In the genomic region with DNA sequence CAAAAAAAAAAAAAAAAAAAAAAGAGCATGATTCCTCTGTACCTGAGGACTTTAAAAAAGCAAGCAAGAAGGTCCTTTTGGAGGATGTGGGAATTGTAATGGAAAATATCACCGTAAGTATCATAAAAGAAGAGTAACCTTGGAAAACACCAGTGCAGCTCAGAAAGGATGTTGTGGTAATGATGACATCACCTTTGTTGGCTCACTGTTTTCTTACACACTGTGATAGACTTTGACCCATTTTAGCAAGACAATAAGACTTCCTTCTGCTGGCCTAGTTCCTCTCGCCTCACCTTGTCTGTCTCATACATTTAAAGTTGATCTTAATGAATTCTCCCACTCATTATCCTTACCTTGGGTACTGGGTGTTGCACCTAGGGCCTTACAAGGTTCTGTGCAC, we compare ENCODE assay signal across 31 mouse cellular contexts. TPM values are rescaled to one million over a fixed set of nuclear protein-coding genes. Genes with fewer than 3 reads are reported as not detected.
DNase-seq lines count a peak whose midpoint lies in the region; ATAC-seq and TF ChIP-seq lines count a peak whose summit lies in the region.
"Had no signal": no experiment of that assay in that cellular context is flagged by ENCODE, and none has a peak within 500 bp of the region (broad histone marks: within the 10 kb centered on the region; RNA-seq: fewer than 3 reads in every experiment).

No protein-coding gene starts in this region.

- 83% methylated on average over 2 of the region's 2 CpGs for WGBS in liver, adult 2 months
- WGBS in kidney, embryonic 15.5 days: 87% methylated on average over 2 of the region's 2 CpGs
- WGBS in heart, embryonic 12.5 days: 68% methylated on average over 2 of the region's 2 CpGs

- no peaks in the 10 kb centered on the region for H3K9me3 ChIP-seq in kidney, embryonic 15.5 days (replicated peaks)
- peaks cover 16% of the 10 kb centered on the region for H3K9me3 ChIP-seq in heart, embryonic 12.5 days (replicated peaks)
- H3K9me3 ChIP-seq: forebrain, embryonic 13.5 days; hindbrain, embryonic 15.5 days; intestine, embryonic 15.5 days; liver, embryonic 13.5 days; midbrain, embryonic 12.5 days had no signal

- no peak overlapping the region for H3K4me3 ChIP-seq in liver, adult 2 months (ENCODE audit: insufficient read depth, low read depth, low read length)
- H3K4me3 ChIP-seq in kidney, embryonic 15.5 days (replicated peaks): no peak overlapping the region
- H3K4me3 ChIP-seq in heart, embryonic 12.5 days: no peak overlapping the region
- H3K4me3 ChIP-seq: forebrain, embryonic 13.5 days; heart, embryonic 10.5 days; hindbrain, embryonic 15.5 days; intestine, embryonic 15.5 days; layer of hippocampus, adult 2 months; limb, embryonic 13.5 days; liver, embryonic 13.5 days; megakaryocyte, embryonic 14.5 days; midbrain, embryonic 12.5 days had no signal

- no peak for TF ChIP-seq CTCF in liver, adult 2 months (IDR thresholded peaks at IDR 0.05; ENCODE audit: low read depth, low read length)

- no peaks in the 10 kb centered on the region for H3K79me2 ChIP-seq in liver, adult 2 months (ENCODE audit: control insufficient read depth, insufficient read depth, low read length)

- H3K4me1 ChIP-seq in liver, adult 2 months (ENCODE audit: control insufficient read depth, insufficient read depth, low read length): no peaks in the 10 kb centered on the region
- no peaks in the 10 kb centered on the region for H3K4me1 ChIP-seq in kidney, embryonic 15.5 days
- H3K4me1 ChIP-seq in heart, embryonic 12.5 days (replicated peaks): no peaks in the 10 kb centered on the region
- H3K4me1 ChIP-seq: intestine, embryonic 15.5 days; limb, embryonic 13.5 days; liver, embryonic 13.5 days; megakaryocyte, embryonic 14.5 days; midbrain, embryonic 12.5 days had no signal

- no peak overlapping the region for H3K4me2 ChIP-seq in kidney, embryonic 15.5 days
- no peak overlapping the region for H3K4me2 ChIP-seq in heart, embryonic 12.5 days
- H3K4me2 ChIP-seq: forebrain, embryonic 13.5 days; hindbrain, embryonic 15.5 days; intestine, embryonic 15.5 days; limb, embryonic 13.5 days; liver, embryonic 13.5 days; midbrain, embryonic 12.5 days had no signal

- no peak for ATAC-seq in kidney, embryonic 15.5 days (replicated peaks; ENCODE audit: low FRiP score)
- ATAC-seq in heart, embryonic 12.5 days (ENCODE audit: insufficient number of reproducible peaks, low FRiP score): no peak
- ATAC-seq: forebrain, embryonic 13.5 days; intestine, embryonic 15.5 days; lung, postnatal 0 days had no signal

- peak; percentile 2 for DNase-seq in liver, adult 2 months (ENCODE audit: extremely low read depth, low read depth, low spot score)
- no peak for DNase-seq in liver
- peak; percentile 55 for DNase-seq in CD4-positive, CD25-positive, alpha-beta regulatory T cell, adult 2 months (ENCODE audit: low read depth, low spot score)
- DNase-seq in ZHBTc4 (ENCODE audit: low read depth, low spot score): peak; percentile 33
- DNase-seq in naive thymus-derived CD4-positive, alpha-beta T cell, adult 2 months (ENCODE audit: low read depth): peak; percentile 44
- no peak for DNase-seq in kidney, postnatal 10 days
- DNase-seq: adrenal gland, postnatal 10 days; cerebellum, adult 8-10 months; cerebellum, postnatal 25 days; gastrocnemius, postnatal 14 days; kidney, adult 8-10 months; kidney, postnatal 36 days; liver, embryonic 13.5 days; lung, adult 18-20 months; lung, postnatal 4 days; retina, postnatal 1 day; right cerebral cortex, postnatal 14 days; thymus, postnatal 25 days had no signal

- TF ChIP-seq POLR2A in liver, adult 2 months (IDR thresholded peaks at IDR 0.05; ENCODE audit: extremely low read depth, insufficient read depth, low read length): no peak

- no peaks in the 10 kb centered on the region for H3K27me3 ChIP-seq in liver, adult 2 months (ENCODE audit: control insufficient read depth, insufficient read depth, low read length)
- H3K27me3 ChIP-seq in kidney, embryonic 15.5 days: no peaks in the 10 kb centered on the region
- no peaks in the 10 kb centered on the region for H3K27me3 ChIP-seq in heart, embryonic 12.5 days (replicated peaks)
- H3K27me3 ChIP-seq: forebrain, embryonic 13.5 days; hindbrain, embryonic 15.5 days; intestine, embryonic 15.5 days; limb, embryonic 13.5 days; liver, embryonic 13.5 days; megakaryocyte, embryonic 14.5 days; midbrain, embryonic 12.5 days had no signal

- no peaks in the 10 kb centered on the region for H3K36me3 ChIP-seq in liver, adult 2 months (ENCODE audit: control insufficient read depth, insufficient read depth, low read length)
- no peaks in the 10 kb centered on the region for H3K36me3 ChIP-seq in kidney, embryonic 15.5 days
- H3K36me3 ChIP-seq in heart, embryonic 12.5 days: peaks cover 3% of the 10 kb centered on the region
- H3K36me3 ChIP-seq: hindbrain, embryonic 15.5 days; intestine, embryonic 15.5 days; liver, embryonic 13.5 days; midbrain, embryonic 12.5 days had no signal

- H3K9ac ChIP-seq in liver, adult 2 months (ENCODE audit: low read depth, low read length): no peak overlapping the region
- H3K9ac ChIP-seq in kidney, embryonic 15.5 days: no peak overlapping the region
- H3K9ac ChIP-seq in heart, embryonic 12.5 days: no peak overlapping the region
- H3K9ac ChIP-seq: forebrain, embryonic 13.5 days; hindbrain, embryonic 15.5 days; intestine, embryonic 15.5 days; limb, embryonic 13.5 days; liver, embryonic 13.5 days; midbrain, embryonic 12.5 days had no signal

- H3K27ac ChIP-seq in liver, adult 2 months (replicated peaks; ENCODE audit: insufficient read depth, low read depth, low read length): no peak overlapping the region
- H3K27ac ChIP-seq in kidney, embryonic 15.5 days: no peak overlapping the region
- H3K27ac ChIP-seq in heart, embryonic 12.5 days (ENCODE audit: poor library complexity, severe bottlenecking): no peak overlapping the region
- H3K27ac ChIP-seq: forebrain, embryonic 13.5 days; heart, embryonic 10.5 days; hindbrain, embryonic 15.5 days; intestine, embryonic 15.5 days; layer of hippocampus, adult 2 months; limb, embryonic 13.5 days; liver, embryonic 13.5 days; midbrain, embryonic 12.5 days had no signal

RNA-seq across cellular contexts. Expression of a gene that starts 51.1 kb away (rescaled TPM):
- total RNA-seq in liver, adult 2 months (2014; rRNA removed): 0.18 TPM in 1 of 2 replicates, not detected in the other
- 0.06 TPM in 1 of 2 replicates, not detected in the other for polyA plus RNA-seq in liver, adult 2 months (2012; rRNA removed)
- 4.6 and 5.6 TPM in 2 replicates for polyA plus RNA-seq in kidney, embryonic 15.5 days (2015; fragmentation: Nextera tagmentation; extraction: Ambion mirVana)
- polyA plus RNA-seq in heart, embryonic 12.5 days (2016; fragmentation: Nextera tagmentation; extraction: Ambion mirVana): 6.3 and 7.5 TPM in 2 replicates
- total RNA-seq: granulocyte monocyte progenitor cell, adult 5-6 weeks; hematopoietic stem cell, adult 5-6 weeks had no signal

Comparison
In these comparisons a context has a peak if more than half of its experiments do, and no peak if none do; other contexts are left out.
1. DNase-seq: peak in liver, adult 2 months (single experiment), CD4-positive, CD25-positive, alpha-beta regulatory T cell, adult 2 months (single experiment), ZHBTc4 (single experiment) and naive thymus-derived CD4-positive, alpha-beta T cell, adult 2 months (single experiment); none in liver (single experiment) and kidney, postnatal 10 days (single experiment).